In the genomic region with DNA sequence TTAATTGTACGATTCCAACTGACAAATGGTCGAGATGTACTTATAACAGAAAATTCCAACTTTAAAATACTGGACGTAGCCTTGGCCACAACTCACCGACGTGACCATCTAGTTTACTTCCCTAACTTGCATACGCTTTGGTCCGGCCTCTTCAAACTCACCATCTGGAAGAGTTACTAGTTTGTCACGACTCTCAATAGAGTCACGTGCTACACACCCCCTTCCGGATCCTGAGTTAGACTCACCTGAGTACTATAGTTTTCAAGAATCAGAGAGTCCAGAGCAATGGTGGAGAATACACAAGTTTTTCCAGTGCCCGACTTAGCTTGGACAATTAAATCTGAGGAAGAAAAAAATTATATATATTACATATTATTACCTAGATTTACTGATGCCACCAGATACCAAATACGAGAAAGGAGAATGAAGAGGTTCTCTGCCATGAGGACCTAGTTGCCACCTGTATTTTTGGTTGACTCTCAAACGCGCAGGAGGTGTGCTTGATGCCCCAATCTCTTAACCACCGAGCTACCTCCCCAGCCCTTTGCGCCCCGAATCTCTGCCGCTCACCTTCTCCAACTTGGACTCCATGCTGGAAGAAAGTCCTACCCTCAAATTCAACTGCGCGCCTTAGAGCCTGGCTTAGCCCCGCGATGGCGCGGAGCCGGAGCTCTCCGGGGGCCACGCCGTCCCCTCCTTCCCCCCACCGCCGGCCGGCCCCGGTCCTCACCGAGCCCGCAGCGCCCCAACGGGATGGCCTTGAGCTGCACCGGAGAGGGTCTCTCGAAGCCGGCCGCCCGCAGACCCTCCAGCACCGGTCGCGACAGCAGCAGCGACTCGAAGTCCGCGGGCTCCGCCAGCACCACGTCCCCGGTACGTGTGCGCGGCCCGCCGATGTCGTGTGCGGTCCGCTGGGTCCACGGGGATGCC, we compare ENCODE assay signal across 8 mouse cellular contexts. TPM values are rescaled to one million over a fixed set of nuclear protein-coding genes. Genes with fewer than 3 reads are reported as not detected.
DNase-seq lines count a peak whose midpoint lies in the region; ATAC-seq and TF ChIP-seq lines count a peak whose summit lies in the region.

No protein-coding gene starts in this region.

- peak overlapping the region; percentile 88 for H3K9ac ChIP-seq in lung, embryonic 14.5 days
- peak overlapping the region; percentile 97 for H3K9ac ChIP-seq in heart, embryonic 16.5 days (ENCODE audit: low read length)

- no peak for TF ChIP-seq CTCF in lung, embryonic 14.5 days (IDR thresholded peaks at IDR 0.05; ENCODE audit: low read depth)
- TF ChIP-seq CTCF in brain, embryonic 14.5 days (IDR thresholded peaks at IDR 0.05; ENCODE audit: borderline replicate concordance, extremely low read depth, insufficient read depth, insufficient read length) = no peak

- no peaks in the 10 kb centered on the region for H3K27me3 ChIP-seq in lung, embryonic 14.5 days (ENCODE audit: insufficient read depth, low read length)
- H3K27me3 ChIP-seq in heart, embryonic 16.5 days (ENCODE audit: control insufficient read depth, insufficient read depth, low read length) = no peaks in the 10 kb centered on the region
- H3K27me3 ChIP-seq in midbrain, embryonic 10.5 days (ENCODE audit: low read depth, poor library complexity, severe bottlenecking) = 0 out of 2 replicates have a peak, but pooled peaks cover 7% of the 10 kb centered on the region

- H3K27ac ChIP-seq in lung, embryonic 14.5 days (ENCODE audit: low read depth) = peak overlapping the region; percentile 75
- H3K27ac ChIP-seq in heart, embryonic 16.5 days (ENCODE audit: low read length) = peak overlapping the region; percentile 81
- H3K27ac ChIP-seq in midbrain, embryonic 10.5 days (replicated peaks) = peak overlapping the region; percentile 94

- H3K4me3 ChIP-seq in lung, embryonic 14.5 days (ENCODE audit: low read depth, low read length) = peak overlapping the region; percentile 98
- peak overlapping the region; percentile 95 for H3K4me3 ChIP-seq in heart, embryonic 16.5 days (ENCODE audit: low read length)
- peak overlapping the region; percentile 71 for H3K4me3 ChIP-seq in midbrain, embryonic 10.5 days

- no peak; the same call in 1 of the 2 replicates for ATAC-seq in lung, embryonic 14.5 days (ENCODE audit: insufficient read depth)
- peak; percentile 43 for ATAC-seq in heart, embryonic 16.5 days (replicated peaks; ENCODE audit: extremely low read depth, insufficient read depth, low FRiP score)

- no peak for TF ChIP-seq POLR2A in brain, embryonic 14.5 days (IDR thresholded peaks at IDR 0.05; ENCODE audit: borderline replicate concordance, extremely low read depth, insufficient read depth, insufficient read length, poor library complexity, severe bottlenecking)

- peaks cover 24% of the 10 kb centered on the region for H3K36me3 ChIP-seq in lung, embryonic 14.5 days (ENCODE audit: insufficient read depth)
- peaks cover 14% of the 10 kb centered on the region for H3K36me3 ChIP-seq in heart, embryonic 16.5 days (ENCODE audit: control insufficient read depth, insufficient read depth)
- peaks cover 32% of the 10 kb centered on the region for H3K36me3 ChIP-seq in midbrain, embryonic 10.5 days

- DNase-seq in lung, embryonic 14.5 days = peak; percentile 43
- no peak for DNase-seq in lung, postnatal 4 days
- DNase-seq in brain, embryonic 14.5 days (ENCODE audit: low read depth) = peak; percentile 8
- DNase-seq in midbrain, embryonic 10.5 days (ENCODE audit: low spot score) = no peak
- DNase-seq in layer of hippocampus, postnatal 10 days (ENCODE audit: low spot score in 2 of 2) = no peak
- no peak for DNase-seq in urinary bladder, postnatal 10 days (ENCODE audit: low spot score)
- no peak for DNase-seq in T-cell, adult 2 months (ENCODE audit: low spot score)

- H3K4me1 ChIP-seq in lung, embryonic 14.5 days (ENCODE audit: insufficient read depth) = no peaks in the 10 kb centered on the region
- H3K4me1 ChIP-seq in heart, embryonic 16.5 days (ENCODE audit: control insufficient read depth, insufficient read depth, low read length) = peaks cover 9% of the 10 kb centered on the region
- peaks cover 19% of the 10 kb centered on the region for H3K4me1 ChIP-seq in midbrain, embryonic 10.5 days

- H3K9me3 ChIP-seq in lung, embryonic 14.5 days (ENCODE audit: low read depth, low read length) = no peaks in the 10 kb centered on the region
- H3K9me3 ChIP-seq in heart, embryonic 16.5 days (replicated peaks; ENCODE audit: control insufficient read depth, low read length) = no peaks in the 10 kb centered on the region
- H3K9me3 ChIP-seq in midbrain, embryonic 10.5 days (replicated peaks) = no peaks in the 10 kb centered on the region

- H3K4me2 ChIP-seq in lung, embryonic 14.5 days = peak overlapping the region; percentile 74
- H3K4me2 ChIP-seq in heart, embryonic 16.5 days (ENCODE audit: low read depth, low read length) = peak overlapping the region; percentile 87

- 7% methylated on average over 60 of the region's 60 CpGs for WGBS in lung, embryonic 14.5 days
- 8% methylated on average over 60 of the region's 60 CpGs for WGBS in heart, embryonic 16.5 days
- 9% methylated on average over 60 of the region's 60 CpGs for WGBS in midbrain, embryonic 10.5 days

RNA-seq across cellular contexts. Expression of gene Ddx20, which starts 0.7 kb away (rescaled TPM):
- 45.0 and 48.2 TPM in 2 replicates for polyA plus RNA-seq in lung, embryonic 14.5 days (2014; fragmentation: Nextera tagmentation; extraction: Ambion mirVana)
- polyA plus RNA-seq in brain, embryonic 14.5 days (2012; rRNA removed) = 19.5 and 19.9 TPM in 2 replicates
- polyA plus RNA-seq in heart, embryonic 16.5 days (2015; fragmentation: Nextera tagmentation; extraction: Ambion mirVana) = 20.9 and 22.4 TPM in 2 replicates
- 51.3 and 53.5 TPM in 2 replicates for polyA plus RNA-seq in midbrain, embryonic 10.5 days (2016; fragmentation: Nextera tagmentation; extraction: Ambion mirVana)
- 10 to 100 TPM; 12.7 to 13.4 TPM for total RNA-seq in layer of hippocampus, postnatal 10 days (2021)

RNA-seq across cellular contexts. Expression of gene Inka2, which starts 17.7 kb away (rescaled TPM):
- 1.2 and 1.6 TPM in 2 replicates for polyA plus RNA-seq in lung, embryonic 14.5 days (2014; fragmentation: Nextera tagmentation; extraction: Ambion mirVana)
- 3.6 and 7.4 TPM in 2 replicates for polyA plus RNA-seq in brain, embryonic 14.5 days (2012; rRNA removed)
- polyA plus RNA-seq in heart, embryonic 16.5 days (2015; fragmentation: Nextera tagmentation; extraction: Ambion mirVana) = 2.9 and 3.3 TPM in 2 replicates
- polyA plus RNA-seq in midbrain, embryonic 10.5 days (2016; fragmentation: Nextera tagmentation; extraction: Ambion mirVana) = 0.90 and 1.0 TPM in 2 replicates
- 10 to 100 TPM; 39.3 to 41.5 TPM for total RNA-seq in layer of hippocampus, postnatal 10 days (2021)

Comparison
In these comparisons a context has a peak if more than half of its experiments do, and no peak if none do; other contexts are left out.
1. DNase-seq: peak in lung, embryonic 14.5 days (single experiment) and brain, embryonic 14.5 days (single experiment); none in lung, postnatal 4 days (0 of 2), midbrain, embryonic 10.5 days (single experiment), layer of hippocampus, postnatal 10 days (0 of 2), urinary bladder, postnatal 10 days (single experiment) and T-cell, adult 2 months (single experiment).
2. Peak in every context shown above with its lines, with median percentiles within 50 percentile points of each other: H3K27ac ChIP-seq and H3K4me3 ChIP-seq.